Mouse (Mus musculus): ENCODE measurements around the gene Wfdc21. TPM values are rescaled to one million over a fixed set of nuclear protein-coding genes. Genes with fewer than 3 reads are reported as not detected.

Wfdc21 gene
- not detected for polyA plus RNA-seq (2017; shearing (Covaris generic))

DNA sequence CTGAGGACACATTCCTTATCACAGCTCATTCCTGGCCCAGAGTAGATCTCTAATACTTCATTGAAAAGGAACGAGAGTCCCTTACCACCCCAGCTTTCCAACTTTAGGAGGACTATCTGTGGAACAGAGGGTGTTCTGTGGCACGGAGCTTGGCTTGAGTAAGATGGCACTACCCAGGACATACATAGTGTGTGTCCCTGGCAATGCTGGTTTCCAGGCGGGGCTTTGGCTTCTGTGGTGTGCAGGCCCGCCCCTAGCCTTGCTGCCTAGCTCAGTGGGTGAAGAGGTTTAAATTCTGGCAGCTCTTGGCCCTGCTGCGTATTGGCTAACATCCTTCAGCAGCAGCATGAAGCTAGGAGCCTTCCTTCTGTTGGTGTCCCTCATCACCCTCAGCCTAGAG is at the start of gene Wfdc21:
Wfdc21 (plus strand) TSS at position 260 of the 400 bp plus-strand sequence.

DNA sequence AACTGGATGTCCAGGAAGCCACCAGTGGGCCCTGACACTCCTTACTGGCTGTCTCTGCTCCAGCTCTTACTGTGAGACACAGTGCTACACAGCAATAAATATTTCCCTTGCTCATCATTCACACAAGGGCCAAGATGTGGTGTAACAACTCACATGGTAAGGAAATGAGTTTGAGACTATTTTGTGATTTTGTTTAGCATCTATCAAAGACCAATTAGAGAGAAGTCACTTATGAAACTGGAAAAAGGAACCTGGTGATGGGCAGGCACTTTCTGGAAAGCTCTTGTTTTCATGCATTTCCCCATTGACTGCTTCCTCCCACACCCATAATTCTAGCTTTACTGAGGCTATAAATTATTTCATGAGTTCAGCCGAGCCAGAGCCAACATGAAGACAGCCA is 43.0 kb upstream of the Wfdc21 start, which contains the start of gene Wfdc17:
Wfdc17 (plus strand) TSS at position 287 of the 400 bp plus-strand sequence.

DNA sequence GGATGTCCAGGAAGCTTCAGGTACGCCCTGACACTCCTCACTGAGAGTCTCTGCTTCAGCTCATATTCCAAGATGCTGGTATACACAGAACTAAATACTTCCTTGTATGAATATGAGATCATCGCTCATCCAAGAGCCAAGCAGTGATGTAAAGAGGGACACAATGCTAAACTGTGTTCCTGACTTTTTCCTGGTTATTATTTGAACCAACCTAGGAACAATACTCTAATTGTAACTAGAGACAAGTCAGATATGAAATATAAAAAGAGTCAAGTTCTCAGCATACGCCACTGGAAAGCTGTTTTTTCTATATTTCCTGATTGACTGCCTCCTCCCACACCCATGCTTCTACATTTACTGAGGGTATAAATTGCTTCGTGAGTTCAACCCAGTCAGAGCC is 38.0 kb upstream of the Wfdc21 start, which contains the start of gene Wfdc18:
Wfdc18 (plus strand) TSS at position 301 of the 400 bp plus-strand sequence.

DNA sequence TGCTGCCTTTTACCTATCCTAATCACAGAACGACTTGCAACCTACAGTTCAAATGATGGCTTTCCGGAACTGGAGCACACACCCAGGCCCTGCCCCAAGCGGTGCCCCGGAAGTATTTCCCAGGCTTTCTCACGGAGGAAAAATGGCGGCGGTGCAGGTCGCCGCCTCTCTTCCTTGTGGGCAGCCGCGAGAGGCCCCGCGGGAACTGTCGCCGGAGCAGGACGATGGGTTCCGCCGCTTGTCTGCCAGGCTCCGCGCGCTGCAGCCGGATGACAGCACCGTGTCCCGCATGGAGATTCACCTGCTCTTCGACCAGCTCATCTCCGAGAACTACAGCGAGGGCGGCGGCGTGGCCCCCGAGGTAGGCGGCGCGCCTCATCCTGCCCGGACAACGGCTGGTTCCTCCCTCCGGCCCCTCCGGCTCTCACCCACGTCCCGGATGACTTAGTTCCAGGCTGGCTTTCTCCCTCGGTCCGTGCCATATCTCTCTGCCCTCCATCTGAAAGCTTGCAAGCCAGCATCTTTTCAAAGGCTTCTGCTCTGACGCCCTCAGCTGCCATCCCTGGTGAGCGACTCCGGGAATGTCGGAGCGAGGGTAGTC is 6.9 kb downstream of the Wfdc21 start, which contains the start of gene Heatr6:
Heatr6 (plus strand) TSS at position 116 of the 601 bp plus-strand sequence.

Other genes with a start within 250 kb of the Wfdc21 start
- 1.3 TPM for gene Heatr9, start 224.8 kb upstream of the Wfdc21 start, polyA plus RNA-seq (2017; shearing (Covaris generic))
- gene Ccl5, start 216.4 kb upstream of the Wfdc21 start, polyA plus RNA-seq (2017; shearing (Covaris generic)) = 3,826 TPM
- gene Ccl9, start 168.3 kb upstream of the Wfdc21 start, polyA plus RNA-seq (2017; shearing (Covaris generic)) = 1.7 TPM
- not detected for gene Ccl6, start 153.9 kb upstream of the Wfdc21 start, polyA plus RNA-seq (2017; shearing (Covaris generic))
- gene Rpl9-ps1, start 101.3 kb upstream of the Wfdc21 start, polyA plus RNA-seq (2017; shearing (Covaris generic)) = not detected
- 45.8 TPM for gene Ccl3, start 97.6 kb upstream of the Wfdc21 start, polyA plus RNA-seq (2017; shearing (Covaris generic))
- 203 TPM for gene Ccl4, start 84.4 kb upstream of the Wfdc21 start, polyA plus RNA-seq (2017; shearing (Covaris generic))
- gene Wfdc17, start 42.9 kb upstream of the Wfdc21 start, polyA plus RNA-seq (2017; shearing (Covaris generic)) = not detected
- gene Wfdc18, start 37.9 kb upstream of the Wfdc21 start, polyA plus RNA-seq (2017; shearing (Covaris generic)) = not detected
- gene Heatr6, start 6.8 kb downstream of the Wfdc21 start, polyA plus RNA-seq (2017; shearing (Covaris generic)) = 24.5 TPM
- 0.32 TPM for gene Hnf1b, start 103.1 kb downstream of the Wfdc21 start, polyA plus RNA-seq (2017; shearing (Covaris generic))
- gene Ddx52, start 195.1 kb downstream of the Wfdc21 start, polyA plus RNA-seq (2017; shearing (Covaris generic)) = 51.1 TPM
- gene Synrg, start 217.5 kb downstream of the Wfdc21 start, polyA plus RNA-seq (2017; shearing (Covaris generic)) = 37.2 TPM

Measured in effector memory CD4-positive, alpha-beta T cell, adult 7 months (primary cell).